Mouse (Mus musculus) liver, embryonic 11.5 days (tissue): ENCODE data around the gene Atf7. TPM values are rescaled to one million over a fixed set of nuclear protein-coding genes. Genes with fewer than 3 reads are reported as not detected.
"Not testable (repeated sequence)": the region's sequence is repeated elsewhere in the genome, so short reads cannot be mapped to it uniquely, and the experiment has no call there.

Experiments
- ATAC-seq: fragments of 200-750 bp; cut with Nextera tagmentation; replicated peaks from 2 replicates; pipeline ENCODE4 v1.8.0; 2017; ENCODE audit warnings: moderate number of reproducible peaks, mild to moderate bottlenecking, moderate TSS enrichment, moderate library complexity; ENCODE audit not compliant: low FRiP score
- DNase-seq: peaks from one replicate; pipeline ENCODE4 v3.0.0-alpha.2; 2017; ENCODE audit warnings: low spot score
- H3K27ac ChIP-seq: fragments of 300-500 bp; sonication (generic); 2 replicates; pipeline ENCODE4 v1.5.1; 2014; ENCODE audit warnings: mild to moderate bottlenecking, low read depth, low read length, control low read depth
- H3K27me3 ChIP-seq: fragments of 300-500 bp; sonication (generic); replicated peaks from 2 replicates; pipeline ENCODE4 v1.6.1; 2014; ENCODE audit warnings: low read length, mixed read lengths; ENCODE audit not compliant: control insufficient read depth, insufficient read depth
- H3K36me3 ChIP-seq: fragments of 300-500 bp; sonication (generic); 2 replicates; pipeline ENCODE4 v1.6.1; 2014; ENCODE audit warnings: mild to moderate bottlenecking, low read length, moderate library complexity, mixed read lengths; ENCODE audit not compliant: control insufficient read depth, insufficient read depth
- H3K4me1 ChIP-seq: fragments of 300-500 bp; sonication (generic); replicated peaks from 2 replicates; pipeline ENCODE4 v1.6.1; 2014; ENCODE audit warnings: low read length, mixed read lengths; ENCODE audit not compliant: control insufficient read depth, insufficient read depth
- H3K4me2 ChIP-seq: fragments of 300-500 bp; sonication (generic); 2 replicates; pipeline ENCODE4 v1.6.1; 2014; ENCODE audit warnings: mild to moderate bottlenecking, control low read depth, moderate library complexity
- H3K4me3 ChIP-seq: fragments of 300-500 bp; sonication (generic); 2 replicates; pipeline ENCODE4 v1.5.1; 2014; ENCODE audit warnings: low read depth, low read length, control low read depth
- H3K9ac ChIP-seq: fragments of 300-500 bp; sonication (generic); 2 replicates; pipeline ENCODE4 v1.6.1; 2014; ENCODE audit warnings: low read depth, low read length, control low read depth
- H3K9me3 ChIP-seq: fragments of 300-500 bp; sonication (generic); 2 replicates; pipeline ENCODE4 v1.6.1; 2016; ENCODE audit warnings: low read length, inconsistent platforms, mixed read lengths; ENCODE audit not compliant: control insufficient read depth
- WGBS: fragments of 180-500 bp; shearing (Covaris S2); extraction: QIAGEN DNeasy Blood & Tissue Kit; methylation state at CpG from one replicate; pipeline ENCODE4 v1.1.7; 2014; 5-methylcytosine and 5-hydroxymethylcytosine counted together
- polyA plus RNA-seq: library from polyadenylated mRNA; unstranded; fragments of >200 nt; fragmentation: Nextera tagmentation; extraction: Ambion mirVana; gene quantifications from 2 replicates; pipeline ENCODE4 v1.2.1, GENCODE M21; 2014

The Atf7 gene
- polyA plus RNA-seq, 1 experiment from 2014 or later: 17.1 TPM

DNA sequence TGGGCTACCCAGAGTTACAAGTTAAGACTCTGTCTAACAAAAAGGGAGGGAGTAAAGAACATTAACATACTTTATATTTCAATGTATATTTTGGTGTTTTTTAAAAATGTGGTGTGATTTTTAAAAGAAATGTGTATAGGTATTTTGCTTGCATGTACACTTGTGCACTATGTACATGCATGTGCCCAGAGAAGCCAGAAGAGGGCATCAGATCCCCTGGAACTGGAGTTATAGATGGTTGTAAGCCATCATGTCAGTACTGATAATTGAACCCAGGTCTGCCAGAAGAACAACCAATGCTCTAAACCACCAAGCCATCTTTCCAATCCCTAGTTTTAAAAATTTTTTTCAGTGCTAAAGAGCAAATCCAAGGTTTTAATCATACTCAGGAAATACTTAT lies 12.3 kb downstream of the Atf7 start:
- Histone ChIP-seq H3K27ac (no peak overlapping the region), H3K27me3 (no peaks in the 10 kb centered on the region), H3K9ac (no peak overlapping the region), H3K36me3 (no peaks in the 10 kb centered on the region), H3K4me1 (peaks cover 4% of the 10 kb centered on the region; the same call in 1 of the 2 replicates), H3K4me3 (no peak overlapping the region), H3K9me3 (no peaks in the 10 kb centered on the region), H3K4me2 (no peak overlapping the region)
- DNase-seq (no peak), ATAC-seq (no peak)

DNA sequence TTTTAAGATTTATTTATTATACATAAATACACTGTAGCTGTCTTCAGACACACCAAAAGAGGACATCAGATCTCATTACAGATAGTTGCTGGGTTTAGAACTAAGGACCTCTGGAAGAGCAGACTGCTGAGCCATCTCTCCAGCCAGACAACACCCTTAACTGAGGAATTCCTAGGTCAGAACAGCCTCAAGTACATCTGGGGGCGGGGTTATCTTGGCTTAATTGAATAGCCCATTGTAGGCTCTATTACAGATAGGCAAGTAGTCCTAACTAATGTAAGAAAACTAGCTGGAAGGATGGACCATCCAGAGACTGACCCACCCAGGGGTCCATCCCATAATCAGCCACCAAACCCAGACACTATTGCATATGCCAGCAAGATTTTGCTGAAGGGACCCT lies 16.7 kb downstream of the Atf7 start:
- not testable (repeated sequence) for H3K9ac ChIP-seq, ATAC-seq

DNA sequence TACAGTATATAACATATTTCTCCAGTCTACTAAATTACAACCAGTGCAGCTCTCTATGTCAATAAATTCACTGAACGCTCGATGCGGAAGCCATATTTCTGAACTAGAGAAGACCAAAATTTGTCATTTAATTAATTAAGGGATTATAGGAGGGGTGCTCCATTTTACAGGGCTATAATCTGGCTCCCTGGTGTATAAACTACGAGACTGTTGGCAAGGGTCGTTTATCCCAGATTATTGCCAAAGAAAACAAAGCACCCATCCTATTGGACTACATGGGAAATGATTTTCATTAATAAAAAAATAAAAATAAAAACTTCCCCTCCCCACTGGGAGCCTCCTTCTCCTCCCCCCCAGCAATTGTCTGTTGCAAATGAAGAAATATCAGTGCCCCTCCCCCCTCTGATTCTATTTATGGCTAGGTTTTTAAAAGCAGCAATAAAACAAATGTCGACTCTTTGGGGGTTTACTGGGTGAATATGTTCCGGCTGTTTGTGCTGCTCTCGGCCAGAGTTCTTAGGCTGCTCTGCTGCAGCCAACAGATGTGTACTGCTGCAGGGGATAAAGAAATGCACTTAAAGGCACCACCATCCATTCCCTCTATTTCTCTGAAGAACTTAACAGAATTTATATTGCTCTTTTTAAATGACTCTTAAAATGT lies 31.1 kb downstream of the Atf7 start:
- DNase-seq: no peak
- ATAC-seq: no peak
- Histone ChIP-seq H3K27me3 (no peaks in the 10 kb centered on the region), H3K4me3 (no peak overlapping the region), H3K4me2 (no peak overlapping the region), H3K9me3 (no peaks in the 10 kb centered on the region), H3K27ac (no peak overlapping the region), H3K9ac (no peak overlapping the region), H3K36me3 (no peaks in the 10 kb centered on the region), H3K4me1 (no peaks in the 10 kb centered on the region)
- WGBS: 82% methylated on average over 8 of the region's 8 CpGs

More for the DNA sequence above, 16.7 kb downstream of the Atf7 start:
- not testable (repeated sequence) for H3K27ac ChIP-seq, H3K4me1 ChIP-seq, H3K4me3 ChIP-seq, H3K27me3 ChIP-seq, H3K4me2 ChIP-seq, H3K36me3 ChIP-seq, DNase-seq, H3K9me3 ChIP-seq
- 81% methylated on average over 1 of the region's 1 CpGs for WGBS

DNA sequence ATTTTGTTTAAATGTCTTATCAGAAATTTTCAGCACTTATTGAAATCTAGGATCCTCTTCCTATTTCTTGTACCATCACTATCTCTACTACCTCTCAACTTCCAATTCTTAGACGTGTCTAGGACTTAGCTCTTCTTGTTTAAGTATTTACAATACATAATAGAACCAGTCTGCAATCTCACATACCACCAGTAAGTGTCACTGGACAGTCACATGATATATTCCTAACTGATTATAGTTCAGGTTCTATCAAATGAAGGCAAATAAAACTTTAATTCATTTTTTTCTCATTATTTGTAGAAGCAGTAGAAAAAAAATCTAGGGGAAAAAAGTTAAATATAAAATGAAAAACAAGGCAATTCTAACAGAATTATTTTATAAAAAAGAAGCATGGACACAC lies 32.6 kb downstream of the Atf7 start:
- no peak overlapping the region for H3K4me2 ChIP-seq
- no peaks in the 10 kb centered on the region for H3K27me3 ChIP-seq
- no peak overlapping the region for H3K4me3 ChIP-seq
- no peak for ATAC-seq
- H3K36me3 ChIP-seq: no peaks in the 10 kb centered on the region
- H3K27ac ChIP-seq: no peak overlapping the region
- no peaks in the 10 kb centered on the region for H3K4me1 ChIP-seq
- 60% methylated on average over 1 of the region's 1 CpGs for WGBS
- H3K9me3 ChIP-seq: no peaks in the 10 kb centered on the region
- no peak overlapping the region for H3K9ac ChIP-seq
- no peak for DNase-seq

DNA sequence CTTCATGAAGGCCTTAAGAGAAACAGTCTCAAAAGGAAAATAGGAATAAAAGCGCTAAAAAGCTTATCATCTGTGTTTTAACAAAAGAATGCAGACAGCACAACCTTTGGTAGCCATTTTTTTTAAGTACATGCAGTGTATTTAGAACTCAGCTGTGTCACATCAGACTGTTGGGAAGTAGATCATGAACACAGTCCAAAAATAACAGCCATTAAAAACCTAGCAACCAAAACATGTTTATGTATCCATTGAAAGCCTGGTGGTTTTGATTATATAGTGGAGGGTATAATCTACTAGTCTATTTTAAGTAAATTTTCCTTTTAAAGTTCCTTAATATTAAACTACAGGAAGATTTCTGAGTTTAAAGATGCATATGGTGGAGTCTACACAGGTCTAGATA lies 34.7 kb downstream of the Atf7 start:
- no peaks in the 10 kb centered on the region for H3K27me3 ChIP-seq
- WGBS: 89% methylated on average over 1 of the region's 1 CpGs
- H3K36me3 ChIP-seq: no peaks in the 10 kb centered on the region
- H3K4me3 ChIP-seq: no peak overlapping the region
- no peaks in the 10 kb centered on the region for H3K9me3 ChIP-seq
- ATAC-seq (no peak), DNase-seq (no peak)
- no peak overlapping the region for H3K27ac ChIP-seq
- H3K9ac ChIP-seq: no peak overlapping the region
- H3K4me1 ChIP-seq: no peaks in the 10 kb centered on the region
- H3K4me2 ChIP-seq: no peak overlapping the region

DNA sequence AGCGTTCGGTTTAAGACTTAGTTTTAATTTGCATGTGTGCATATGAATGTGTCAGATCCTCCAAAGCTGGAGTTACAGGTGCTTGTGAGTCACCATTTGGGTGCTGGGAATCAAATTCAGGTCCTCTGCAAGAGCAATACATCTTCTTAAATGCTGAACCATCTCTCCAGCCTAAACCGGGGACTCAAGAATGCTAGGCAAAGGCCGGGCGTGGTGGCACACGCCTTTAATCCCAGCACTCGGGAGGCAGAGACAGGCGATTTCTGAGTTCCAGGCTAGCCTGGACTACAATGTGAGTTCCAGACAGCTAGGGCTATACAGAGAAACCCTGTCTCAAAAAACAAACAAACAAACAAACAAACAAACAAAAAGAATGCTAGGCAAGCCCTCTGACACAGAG lies 35.4 kb downstream of the Atf7 start:
- H3K27ac ChIP-seq: no peak overlapping the region
- H3K4me2 ChIP-seq: no peak overlapping the region
- DNase-seq (no peak), ATAC-seq (no peak)
- H3K4me1 ChIP-seq: no peaks in the 10 kb centered on the region
- no peak overlapping the region for H3K9ac ChIP-seq
- no peak overlapping the region for H3K4me3 ChIP-seq
- H3K27me3 ChIP-seq: no peaks in the 10 kb centered on the region
- WGBS: 91% methylated on average over 8 of the region's 8 CpGs
- H3K36me3 ChIP-seq: no peaks in the 10 kb centered on the region
- no peaks in the 10 kb centered on the region for H3K9me3 ChIP-seq

GRCm38 (mm10) chr15:102585501-102585900 lies 39.8 kb downstream of the Atf7 start:
- H3K27ac ChIP-seq: no peak overlapping the region
- H3K9ac ChIP-seq: no peak overlapping the region
- no peak for DNase-seq
- H3K4me1 ChIP-seq: no peaks in the 10 kb centered on the region
- no peak for ATAC-seq
- H3K9me3 ChIP-seq: no peaks in the 10 kb centered on the region
- H3K4me2 ChIP-seq: no peak overlapping the region
- H3K4me3 ChIP-seq: no peak overlapping the region
- no peaks in the 10 kb centered on the region for H3K27me3 ChIP-seq
- 87% methylated on average over 5 of the region's 5 CpGs for WGBS
- no peaks in the 10 kb centered on the region for H3K36me3 ChIP-seq

- Histone ChIP-seq H3K36me3 (no peaks in the 10 kb centered on the region), H3K27me3 (no peaks in the 10 kb centered on the region), H3K27ac (no peak overlapping the region), H3K4me2 (no peak overlapping the region), H3K4me3 (no peak overlapping the region), H3K9me3 (no peaks in the 10 kb centered on the region), H3K9ac (no peak overlapping the region), H3K4me1 (no peaks in the 10 kb centered on the region)
- no peak for ATAC-seq
- 79% methylated on average over 8 of the region's 8 CpGs for WGBS
- DNase-seq: no peak
Observed at GRCm38 (mm10) chr15:102583708-102584383, 41.4 kb downstream of the Atf7 start.

DNA sequence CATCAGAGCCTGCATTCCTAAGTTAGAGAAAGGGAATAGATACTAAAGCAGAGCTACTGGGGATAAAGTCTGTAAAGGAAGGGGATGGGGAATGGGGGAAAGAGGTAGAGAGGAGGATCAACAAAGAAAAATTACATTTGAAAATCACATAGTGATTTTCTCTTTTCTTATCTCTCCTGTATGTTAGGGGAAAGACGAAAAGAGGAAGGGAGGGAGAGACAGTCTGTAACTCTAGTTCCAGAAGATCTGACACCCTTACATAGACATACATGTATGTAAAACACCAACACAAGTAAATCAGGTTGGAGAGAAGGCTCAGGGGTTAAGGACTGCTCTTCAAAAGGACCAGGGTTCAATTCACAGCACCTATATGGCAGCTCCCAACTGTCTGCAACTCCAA lies 44.1 kb downstream of the Atf7 start:
- 63% methylated on average over 1 of the region's 1 CpGs for WGBS
- Histone ChIP-seq H3K9ac (no peak overlapping the region), H3K27me3 (no peaks in the 10 kb centered on the region), H3K27ac (no peak overlapping the region), H3K9me3 (no peaks in the 10 kb centered on the region), H3K4me1 (no peaks in the 10 kb centered on the region), H3K36me3 (no peaks in the 10 kb centered on the region), H3K4me3 (no peak overlapping the region), H3K4me2 (no peak overlapping the region)
- no peak for DNase-seq
- no peak for ATAC-seq
